Mouse (Mus musculus): ENCODE measurements around the gene 5730596B20Rik. TPM values are rescaled to one million over a fixed set of nuclear protein-coding genes. Genes with fewer than 3 reads are reported as not detected.

The 5730596B20Rik gene
- polyA plus RNA-seq, 1 experiment = not detected

DNA sequence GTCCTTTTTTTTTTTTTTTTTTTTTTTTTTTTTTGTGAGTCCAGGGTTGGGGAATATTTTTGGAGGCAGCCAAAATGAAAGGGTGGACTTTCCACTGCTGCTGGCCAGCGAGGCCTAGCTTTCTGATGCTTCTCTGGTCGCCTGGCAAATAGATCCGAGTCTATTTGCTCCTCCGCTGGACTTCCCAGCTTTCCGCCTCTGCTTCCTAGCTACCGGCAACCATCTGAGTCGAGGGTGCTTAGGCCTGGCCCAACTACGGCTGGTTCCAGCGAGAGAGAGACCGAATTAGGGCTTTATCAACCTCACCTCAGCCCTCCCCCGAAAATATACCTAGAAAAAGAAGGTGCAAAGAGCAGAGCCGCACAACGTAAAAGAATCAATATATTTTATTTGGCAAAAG is 45.4 kb downstream of the 5730596B20Rik start:
- H3K4me1 ChIP-seq (ENCODE audit: control insufficient read depth) = peaks cover 3% of the 10 kb centered on the region
- no peaks in the 10 kb centered on the region for H3K36me3 ChIP-seq (ENCODE audit: control insufficient read depth)
- H3K4me3 ChIP-seq (replicated peaks) = no peak overlapping the region
- H3K27me3 ChIP-seq (ENCODE audit: control insufficient read depth) = peaks cover 100% of the 10 kb centered on the region
- peaks cover 9% of the 10 kb centered on the region for H3K9me3 ChIP-seq (ENCODE audit: control insufficient read depth, low read length)
- TF ChIP-seq GATA1 (IDR thresholded peaks at IDR 0.05; ENCODE audit: low read length) (no peak), TAL1 (IDR thresholded peaks at IDR 0.05; ENCODE audit: low read length) (no peak)

DNA sequence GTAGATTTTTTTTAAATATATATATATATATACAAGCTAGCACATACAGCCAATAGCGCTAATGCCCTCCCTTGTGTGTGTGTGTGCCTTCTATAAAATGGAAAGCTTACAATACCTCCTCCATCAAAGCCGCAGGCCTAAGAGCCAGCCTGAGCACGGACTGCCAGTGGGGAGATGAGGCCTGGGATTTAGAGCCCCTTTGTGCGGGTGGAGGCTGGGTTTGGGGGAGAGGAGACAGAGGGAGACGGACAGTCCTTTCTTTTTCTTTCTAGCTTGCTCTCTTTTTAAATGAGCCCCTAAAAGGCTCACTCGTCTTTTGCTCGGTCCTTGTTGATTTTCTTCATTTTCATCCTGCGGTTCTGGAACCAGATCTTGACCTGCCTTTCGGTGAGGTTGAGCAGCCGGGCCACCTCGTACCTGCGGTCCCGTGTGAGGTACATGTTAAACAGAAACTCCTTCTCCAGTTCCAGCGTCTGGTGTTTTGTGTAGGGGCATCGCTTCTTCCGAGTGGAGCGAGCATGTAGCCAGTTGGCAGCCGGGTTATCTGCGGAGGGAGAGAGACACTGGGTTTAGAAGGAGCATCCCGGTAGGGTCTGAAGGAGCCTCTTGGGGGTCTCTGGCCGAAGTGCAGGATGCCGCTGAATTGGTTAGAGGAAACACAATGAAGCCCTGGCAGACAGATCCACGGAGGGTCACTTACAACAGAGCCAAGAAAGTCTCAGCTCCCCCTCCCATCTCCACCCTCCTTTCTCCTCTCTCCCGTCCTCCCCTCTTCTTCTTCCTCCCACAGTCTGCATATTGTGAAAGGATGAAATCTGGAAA is 46.9 kb downstream of the 5730596B20Rik start:
- peaks cover 100% of the 10 kb centered on the region for H3K27me3 ChIP-seq (ENCODE audit: control insufficient read depth)
- no peak overlapping the region for H3K4me3 ChIP-seq (replicated peaks)

DNA sequence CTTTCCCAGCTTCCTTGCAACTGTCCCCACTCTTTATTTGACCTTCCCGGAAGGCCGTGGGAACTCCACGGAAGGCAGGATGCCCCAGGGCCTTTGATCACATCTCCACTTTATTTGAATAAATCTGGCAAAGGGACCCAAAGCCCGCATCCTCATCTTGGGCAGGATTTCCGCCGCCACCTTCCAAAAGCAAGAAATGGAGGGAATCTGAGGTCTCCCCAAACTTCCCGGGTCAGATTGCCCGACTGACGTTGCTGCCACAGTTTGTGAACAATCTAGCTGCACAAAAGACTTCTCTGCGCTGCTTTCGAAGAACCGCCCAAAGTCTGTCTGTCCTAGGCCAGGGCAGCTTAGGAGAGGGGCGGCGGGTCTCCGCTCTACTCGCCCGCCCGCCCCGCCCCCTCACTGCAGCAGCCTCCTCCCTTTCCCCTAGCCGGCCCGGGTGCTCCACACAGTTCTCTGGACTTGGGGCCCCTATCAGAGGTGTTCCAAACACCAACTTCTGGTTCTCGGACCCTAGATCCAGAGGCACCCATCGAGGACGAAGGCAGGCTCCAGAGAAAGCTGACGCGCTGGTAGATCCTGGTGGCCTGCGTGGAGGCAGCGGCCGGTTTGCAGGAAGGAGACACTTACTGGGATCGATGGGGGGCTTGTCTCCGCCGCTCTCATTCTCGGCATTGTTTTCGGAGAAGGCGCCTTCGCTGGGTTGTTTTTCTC is 47.8 kb downstream of the 5730596B20Rik start:
- no peak for TF ChIP-seq TAL1 (IDR thresholded peaks at IDR 0.05; ENCODE audit: low read length)
- TF ChIP-seq GATA1 (IDR thresholded peaks at IDR 0.05; ENCODE audit: low read length) = no peak
- Histone ChIP-seq H3K36me3 (ENCODE audit: control insufficient read depth) (no peaks in the 10 kb centered on the region), H3K27me3 (ENCODE audit: control insufficient read depth) (peaks cover 100% of the 10 kb centered on the region), H3K4me3 (replicated peaks) (no peak overlapping the region), H3K9me3 (ENCODE audit: control insufficient read depth, low read length) (peaks cover 9% of the 10 kb centered on the region), H3K4me1 (ENCODE audit: control insufficient read depth) (peaks cover 3% of the 10 kb centered on the region)

More for the DNA sequence above, 46.9 kb downstream of the 5730596B20Rik start:
- Histone ChIP-seq H3K36me3 (ENCODE audit: control insufficient read depth) (no peaks in the 10 kb centered on the region), H3K4me1 (ENCODE audit: control insufficient read depth) (peaks cover 3% of the 10 kb centered on the region), H3K9me3 (ENCODE audit: control insufficient read depth, low read length) (peaks cover 9% of the 10 kb centered on the region)
- TF ChIP-seq TAL1 (IDR thresholded peaks at IDR 0.05; ENCODE audit: low read length) (no peak), GATA1 (IDR thresholded peaks at IDR 0.05; ENCODE audit: low read length) (no peak)

DNA sequence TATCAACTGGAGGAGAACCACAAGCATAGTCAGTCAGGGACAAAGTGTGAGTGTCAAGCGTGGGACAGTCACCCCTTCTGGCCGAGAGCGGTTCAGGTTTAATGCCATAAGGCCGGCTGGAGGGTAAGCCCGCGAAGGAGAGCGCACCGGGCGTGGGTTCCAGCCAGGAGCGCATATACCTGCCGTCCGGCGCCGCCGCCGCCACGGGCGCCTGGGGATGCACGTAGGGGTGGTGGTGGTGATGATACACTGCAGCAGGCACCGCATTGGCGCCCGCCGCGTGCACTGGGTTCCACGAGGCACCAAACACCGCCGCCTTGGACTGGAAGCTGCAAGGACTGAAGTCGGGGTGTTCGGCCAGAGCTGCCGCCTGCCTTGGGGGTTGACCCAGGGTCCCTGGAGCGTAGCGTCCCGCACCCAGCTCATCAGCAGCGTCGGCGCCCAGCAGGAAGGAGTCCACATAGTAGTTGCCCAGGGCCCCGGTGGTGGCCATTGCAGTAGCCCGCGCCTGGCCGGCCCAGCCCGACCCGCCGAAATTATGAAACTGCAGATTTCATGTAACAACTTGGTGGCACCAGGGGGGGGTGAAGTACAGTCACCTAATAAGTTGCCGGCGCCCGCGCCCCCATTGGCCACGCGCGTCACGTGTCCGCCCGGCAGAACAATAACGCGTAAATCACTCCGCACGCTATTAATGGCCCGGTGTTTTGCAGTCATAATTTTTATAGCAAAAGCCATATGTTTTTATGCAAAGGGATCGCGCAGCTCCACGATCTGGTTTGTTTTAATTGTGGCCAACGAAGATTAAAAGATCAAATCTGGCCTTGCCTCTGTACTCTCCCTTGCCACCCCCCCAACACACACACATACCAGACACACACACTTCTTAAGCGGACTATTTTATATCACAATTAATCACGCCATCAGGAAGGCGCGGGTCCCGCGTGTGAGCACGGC is 48.6 kb downstream of the 5730596B20Rik start:
- H3K4me1 ChIP-seq (ENCODE audit: control insufficient read depth) = peaks cover 3% of the 10 kb centered on the region
- H3K9me3 ChIP-seq (ENCODE audit: control insufficient read depth, low read length) = peaks cover 9% of the 10 kb centered on the region
- H3K36me3 ChIP-seq (ENCODE audit: control insufficient read depth) = no peaks in the 10 kb centered on the region
- H3K27me3 ChIP-seq (ENCODE audit: control insufficient read depth) = peaks cover 100% of the 10 kb centered on the region
- TF ChIP-seq TAL1 (IDR thresholded peaks at IDR 0.05; ENCODE audit: low read length) (no peak), GATA1 (IDR thresholded peaks at IDR 0.05; ENCODE audit: low read length) (no peak)
- H3K4me3 ChIP-seq (replicated peaks) = no peak overlapping the region

DNA sequence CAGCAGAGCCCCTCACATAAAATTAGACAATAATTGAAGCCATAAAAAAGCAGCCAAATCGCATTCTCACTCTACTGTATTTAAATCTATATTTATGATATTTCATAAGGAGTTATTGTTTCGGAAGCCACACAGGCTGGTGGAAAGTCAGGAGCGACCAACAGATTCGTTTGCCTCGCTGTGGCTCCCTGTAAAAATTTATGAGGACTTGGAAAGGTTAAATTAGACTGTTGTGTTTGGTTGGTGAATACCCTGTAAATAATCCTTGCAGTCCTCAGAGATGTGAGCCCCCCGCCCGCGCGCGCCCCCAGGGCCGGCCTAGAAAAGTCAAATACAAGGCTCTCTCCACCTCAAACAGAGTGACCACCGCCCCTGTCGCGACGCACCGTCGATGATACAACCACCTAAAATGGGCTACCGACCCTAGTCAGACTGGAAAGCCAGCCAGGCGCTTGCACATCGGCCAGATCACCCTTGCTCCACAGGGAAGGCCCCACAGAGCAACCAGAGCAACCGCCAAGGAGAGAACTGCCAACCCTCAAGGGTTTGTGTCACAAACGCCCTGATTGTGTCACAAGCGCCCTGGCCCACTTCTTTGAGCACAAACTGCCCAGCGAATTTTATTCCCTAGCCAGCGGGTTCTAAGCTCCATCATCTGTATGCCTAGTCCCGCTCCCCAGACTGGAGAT is 49.4 kb downstream of the 5730596B20Rik start:
- H3K4me1 ChIP-seq (ENCODE audit: control insufficient read depth) = no peaks in the 10 kb centered on the region
- peaks cover 100% of the 10 kb centered on the region for H3K27me3 ChIP-seq (ENCODE audit: control insufficient read depth)
- H3K4me3 ChIP-seq (replicated peaks) = no peak overlapping the region
- H3K9me3 ChIP-seq (ENCODE audit: control insufficient read depth, low read length) = peaks cover 6% of the 10 kb centered on the region
- TF ChIP-seq TAL1 (IDR thresholded peaks at IDR 0.05; ENCODE audit: low read length) = no peak
- TF ChIP-seq GATA1 (IDR thresholded peaks at IDR 0.05; ENCODE audit: low read length) = no peak
- no peaks in the 10 kb centered on the region for H3K36me3 ChIP-seq (ENCODE audit: control insufficient read depth)

DNA sequence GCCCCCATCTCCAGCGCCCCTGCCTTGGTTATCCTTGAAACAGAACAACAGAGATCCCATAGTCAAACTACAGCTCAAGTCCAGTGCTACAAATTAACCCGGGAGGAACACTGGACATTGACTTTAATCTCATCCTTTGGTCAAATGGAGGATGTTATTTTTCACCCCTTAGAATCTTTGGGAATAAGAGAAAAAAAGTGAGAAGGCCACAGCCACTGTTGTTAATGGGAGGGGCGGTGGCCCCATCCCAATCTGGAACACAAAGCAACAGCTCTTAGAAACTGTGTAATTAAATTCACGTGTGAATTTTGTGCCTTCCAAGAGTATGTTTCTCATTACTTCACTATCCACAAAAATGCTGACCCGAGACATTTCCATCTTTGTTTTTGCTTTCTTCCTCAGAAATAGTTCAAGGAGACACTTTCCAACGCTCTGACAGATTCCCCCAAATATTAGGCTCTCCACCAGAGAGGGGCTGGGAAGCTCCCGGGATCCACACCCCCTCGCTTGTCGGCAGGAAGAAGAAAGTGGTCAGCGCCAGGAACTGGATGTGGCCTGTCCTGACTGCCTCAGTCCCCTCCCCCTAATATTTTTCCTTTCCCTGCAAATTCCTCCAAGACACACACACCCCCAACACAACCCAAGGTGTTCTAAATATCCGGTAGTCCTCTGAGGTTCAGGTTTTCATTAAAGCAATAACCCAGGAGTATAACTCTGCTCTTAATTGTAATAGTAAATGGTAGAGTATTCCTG is 50.3 kb downstream of the 5730596B20Rik start:
- H3K27me3 ChIP-seq (ENCODE audit: control insufficient read depth) = peaks cover 100% of the 10 kb centered on the region
- TF ChIP-seq TAL1 (IDR thresholded peaks at IDR 0.05; ENCODE audit: low read length) = no peak
- TF ChIP-seq GATA1 (IDR thresholded peaks at IDR 0.05; ENCODE audit: low read length) = no peak
- H3K4me3 ChIP-seq (replicated peaks) = no peak overlapping the region
- no peaks in the 10 kb centered on the region for H3K36me3 ChIP-seq (ENCODE audit: control insufficient read depth)
- H3K4me1 ChIP-seq (ENCODE audit: control insufficient read depth) = no peaks in the 10 kb centered on the region
- peaks cover 6% of the 10 kb centered on the region for H3K9me3 ChIP-seq (ENCODE audit: control insufficient read depth, low read length)

DNA sequence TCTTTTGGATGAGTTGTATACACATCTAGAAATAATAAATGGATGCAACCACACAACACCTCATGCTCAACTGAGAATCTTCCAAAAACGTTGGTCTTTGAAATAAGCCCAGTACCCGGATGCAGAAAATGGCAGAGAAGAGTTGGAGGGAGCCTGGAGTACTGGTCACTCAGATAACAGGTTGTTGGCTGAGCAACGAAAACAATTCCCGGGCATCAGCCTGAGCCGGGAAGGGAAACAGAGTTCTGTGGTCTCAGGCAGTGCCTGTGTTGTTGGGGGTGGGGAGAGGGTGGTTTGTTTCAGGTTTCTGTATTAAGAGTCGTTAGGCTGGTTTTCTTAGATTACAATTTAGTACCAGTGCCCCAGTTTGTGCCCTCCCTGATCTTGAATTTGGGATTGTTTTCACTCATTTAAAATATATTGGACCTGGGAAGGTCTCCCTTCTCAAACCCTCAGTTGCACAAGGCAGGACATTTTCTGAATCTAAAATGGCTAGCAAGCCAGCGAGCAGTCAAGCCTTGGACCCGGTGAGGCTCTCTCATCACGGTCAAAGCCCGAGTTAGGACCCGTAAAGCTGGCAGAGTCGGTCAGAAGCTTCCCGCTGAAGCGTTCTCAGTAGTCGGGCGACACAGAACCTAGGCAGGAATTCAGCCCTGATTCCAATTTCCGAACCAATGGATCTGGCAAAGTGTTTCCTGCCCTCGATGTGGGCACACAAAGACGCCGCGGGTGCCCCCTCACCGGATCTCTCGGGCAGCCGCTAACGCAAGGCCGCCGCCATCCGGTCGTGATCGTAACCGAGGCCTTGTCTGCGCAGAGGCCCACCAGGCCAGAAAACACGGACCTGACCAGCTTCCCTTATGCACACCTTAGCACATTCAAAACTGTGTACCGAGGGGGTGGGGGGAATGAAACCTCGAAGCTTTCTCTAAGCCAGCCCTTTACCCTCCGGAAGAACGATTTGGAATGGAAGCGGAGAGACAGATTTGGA is 51.5 kb downstream of the 5730596B20Rik start:
- H3K4me1 ChIP-seq (ENCODE audit: control insufficient read depth) = no peaks in the 10 kb centered on the region
- no peaks in the 10 kb centered on the region for H3K36me3 ChIP-seq (ENCODE audit: control insufficient read depth)
- TF ChIP-seq GATA1 (IDR thresholded peaks at IDR 0.05; ENCODE audit: low read length) (no peak), TAL1 (IDR thresholded peaks at IDR 0.05; ENCODE audit: low read length) (no peak)
- H3K9me3 ChIP-seq (ENCODE audit: control insufficient read depth, low read length) = peaks cover 6% of the 10 kb centered on the region
- H3K27me3 ChIP-seq (ENCODE audit: control insufficient read depth) = peaks cover 100% of the 10 kb centered on the region
- no peak overlapping the region for H3K4me3 ChIP-seq (replicated peaks)

All from erythroblast, embryonic 14.5 days (primary cell).